Mouse (Mus musculus) stomach, postnatal 0 days (tissue): ENCODE results near the gene Aqp6.

Experiments used
- CTCF ChIP-seq: IDR thresholded peaks from 2 replicates; pipeline ENCODE4 v1.5.1; 2016; ENCODE audit warnings: antibody characterized with exemption, low read depth, mild to moderate bottlenecking, moderate library complexity
- EP300 ChIP-seq: optimal IDR thresholded peaks from 2 replicates; pipeline ENCODE3; 2016; ENCODE audit warnings: antibody characterized with exemption

GRCm38 (mm10) chr15:99653876-99654275 is 52.7 kb downstream of the Aqp6 start:
- TF ChIP-seq CTCF (no peak), EP300 (no peak)
